Mouse (Mus musculus) G1E (cell line): ENCODE results near the gene Hhex. TPM values are rescaled to one million over a fixed set of nuclear protein-coding genes. Genes with fewer than 3 reads are reported as not detected.

Source experiments
- ATAC-seq: 2 replicates; pipeline ENCODE4 v1.8.0; 2016; ENCODE audit warnings: mild to moderate bottlenecking; ENCODE audit not compliant: insufficient number of reproducible peaks, poor library complexity, low FRiP score, severe bottlenecking; ENCODE audit errors: extremely low read depth
- DNase-seq: peaks from one replicate; pipeline ENCODE4 v3.0.0; 2012; ENCODE audit warnings: low spot score
- H3K27me3 ChIP-seq: 2 replicates; pipeline ENCODE4 v1.6.1; 2012; ENCODE audit warnings: mild to moderate bottlenecking, low read length, inconsistent platforms; ENCODE audit not compliant: insufficient read depth
- H3K36me3 ChIP-seq: replicated peaks from 2 replicates; pipeline ENCODE3; 2012; ENCODE audit warnings: mild to moderate bottlenecking, inconsistent platforms
- H3K4me1 ChIP-seq: 2 replicates; pipeline ENCODE4 v1.6.1; 2012; ENCODE audit warnings: low read depth, low read length, inconsistent platforms, mixed read lengths; ENCODE audit not compliant: insufficient read depth
- H3K4me3 ChIP-seq: 2 replicates; pipeline ENCODE4 v1.5.1; 2012; ENCODE audit warnings: low read depth, mild to moderate bottlenecking, inconsistent platforms, low read length, moderate library complexity, mixed read lengths
- H3K9me3 ChIP-seq: replicated peaks from 2 replicates; pipeline ENCODE4 v1.6.1; 2012; ENCODE audit warnings: inconsistent platforms
- CTCF ChIP-seq: IDR thresholded peaks from 2 replicates; pipeline ENCODE4 v1.5.1; 2012; ENCODE audit warnings: low read depth, low read length, inconsistent platforms, mixed read lengths
- GATA1 ChIP-seq: IDR thresholded peaks from 2 replicates; pipeline ENCODE4 v1.6.1; 2012; ENCODE audit warnings: borderline replicate concordance, low read length, inconsistent platforms, mixed read lengths
- GATA2 ChIP-seq: IDR thresholded peaks from 2 replicates; pipeline ENCODE4 v1.6.1; 2012; ENCODE audit warnings: low read depth, low read length, inconsistent platforms, borderline replicate concordance
- POLR2AphosphoS5 ChIP-seq: IDR thresholded peaks from 2 replicates; pipeline ENCODE4 v1.6.1; 2012; ENCODE audit warnings: low read depth, low read length, inconsistent platforms; ENCODE audit not compliant: insufficient replicate concordance
- TAL1 ChIP-seq: conservative IDR thresholded peaks from 2 replicates; pipeline ENCODE4 v1.6.1; 2012; ENCODE audit warnings: low read depth, low read length, inconsistent platforms, mixed read lengths
- polyA plus RNA-seq: library from polyadenylated mRNA; stranded (reverse); fragments of >175 nt; gene quantifications from 2 replicates; pipeline ENCODE4 v1.2.3, GENCODE M21; 2012
- total RNA-seq, 2 experiments: library from RNA; stranded (forward) in 1 of 2; stranded (reverse) in 1 of 2; fragments of 200-1000 nt in 1 of 2; fragments of >200 nt in 1 of 2; fragmentation: Nextera tagmentation in 1 of 2; gene quantifications; 2 replicates each; pipeline ENCODE4 v1.2.3; 2014 to 2017

The Hhex gene
- total and polyA plus RNA-seq, 3 experiments = 45.2 to 214 (median 74.0) TPM

GRCm38 (mm10) chr19:37468841-37469566 lies 34.4 kb downstream of the Hhex start:
- no peak for DNase-seq
- no peaks in the 10 kb centered on the region for H3K9me3 ChIP-seq
- no peak for TF ChIP-seq TAL1
- no peak for TF ChIP-seq POLR2AphosphoS5
- ATAC-seq = no peak
- H3K4me1 ChIP-seq = peaks cover 37% of the 10 kb centered on the region
- H3K36me3 ChIP-seq = no peaks in the 10 kb centered on the region
- no peak overlapping the region for H3K4me3 ChIP-seq
- H3K27me3 ChIP-seq = no peaks in the 10 kb centered on the region; the same call in 1 of the 2 replicates

GRCm38 (mm10) chr19:37471680-37472079 lies 37.1 kb downstream of the Hhex start:
- H3K9me3 ChIP-seq = no peaks in the 10 kb centered on the region
- peaks cover 23% of the 10 kb centered on the region for H3K4me1 ChIP-seq
- TF ChIP-seq TAL1 (no peak), CTCF (no peak), GATA2 (no peak), POLR2AphosphoS5 (no peak), GATA1 (no peak)
- no peaks in the 10 kb centered on the region for H3K36me3 ChIP-seq
- no peak for DNase-seq
- H3K27me3 ChIP-seq = no peaks in the 10 kb centered on the region; the same call in 1 of the 2 replicates
- no peak for ATAC-seq
- H3K4me3 ChIP-seq = no peak overlapping the region

- H3K9me3 ChIP-seq = no peaks in the 10 kb centered on the region
- ATAC-seq (no peak), DNase-seq (no peak)
- H3K4me1 ChIP-seq = peaks cover 18% of the 10 kb centered on the region
- H3K27me3 ChIP-seq = no peaks in the 10 kb centered on the region; the same call in 1 of the 2 replicates
- TF ChIP-seq TAL1 (no peak), POLR2AphosphoS5 (no peak), GATA2 (no peak), GATA1 (no peak), CTCF (no peak)
- no peak overlapping the region for H3K4me3 ChIP-seq
- H3K36me3 ChIP-seq = no peaks in the 10 kb centered on the region
Measured at GRCm38 (mm10) chr19:37472589-37472988, 38.0 kb downstream of the Hhex start.

- H3K27me3 ChIP-seq = peaks cover 9% of the 10 kb centered on the region; the same call in 1 of the 2 replicates
- no peak for DNase-seq
- no peaks in the 10 kb centered on the region for H3K36me3 ChIP-seq
- no peak for TF ChIP-seq TAL1
- TF ChIP-seq POLR2AphosphoS5 = no peak
- no peak for TF ChIP-seq CTCF
- no peak for TF ChIP-seq GATA2
- no peak for TF ChIP-seq GATA1
- peaks cover 15% of the 10 kb centered on the region for H3K4me1 ChIP-seq
- ATAC-seq = no peak
- no peak overlapping the region for H3K4me3 ChIP-seq
- peaks cover 7% of the 10 kb centered on the region; the same call in 1 of the 2 replicates for H3K9me3 ChIP-seq
Measured at GRCm38 (mm10) chr19:37481704-37482103, 47.1 kb downstream of the Hhex start.

GRCm38 (mm10) chr19:37482556-37483187 lies 48.1 kb downstream of the Hhex start:
- Histone ChIP-seq H3K4me1 (peaks cover 15% of the 10 kb centered on the region), H3K27me3 (peaks cover 9% of the 10 kb centered on the region; the same call in 1 of the 2 replicates), H3K36me3 (no peaks in the 10 kb centered on the region), H3K9me3 (peaks cover 7% of the 10 kb centered on the region; the same call in 1 of the 2 replicates), H3K4me3 (no peak overlapping the region)
- no peak for TF ChIP-seq GATA1
- no peak for TF ChIP-seq TAL1
- TF ChIP-seq CTCF = no peak
- TF ChIP-seq GATA2 = no peak
- no peak for TF ChIP-seq POLR2AphosphoS5
- no peak for DNase-seq
- no peak for ATAC-seq

GRCm38 (mm10) chr19:37484787-37485186 lies 50.2 kb downstream of the Hhex start:
- Histone ChIP-seq H3K4me1 (peaks cover 18% of the 10 kb centered on the region), H3K4me3 (no peak overlapping the region), H3K36me3 (no peaks in the 10 kb centered on the region), H3K9me3 (peaks cover 7% of the 10 kb centered on the region; the same call in 1 of the 2 replicates), H3K27me3 (peaks cover 9% of the 10 kb centered on the region; the same call in 1 of the 2 replicates)
- DNase-seq (no peak), ATAC-seq (no peak)
- TF ChIP-seq CTCF (no peak), POLR2AphosphoS5 (no peak), GATA2 (no peak), TAL1 (no peak), GATA1 (no peak)
